Mouse (Mus musculus): ENCODE results near the gene Hecw1.

The Hecw1 gene

DNA sequence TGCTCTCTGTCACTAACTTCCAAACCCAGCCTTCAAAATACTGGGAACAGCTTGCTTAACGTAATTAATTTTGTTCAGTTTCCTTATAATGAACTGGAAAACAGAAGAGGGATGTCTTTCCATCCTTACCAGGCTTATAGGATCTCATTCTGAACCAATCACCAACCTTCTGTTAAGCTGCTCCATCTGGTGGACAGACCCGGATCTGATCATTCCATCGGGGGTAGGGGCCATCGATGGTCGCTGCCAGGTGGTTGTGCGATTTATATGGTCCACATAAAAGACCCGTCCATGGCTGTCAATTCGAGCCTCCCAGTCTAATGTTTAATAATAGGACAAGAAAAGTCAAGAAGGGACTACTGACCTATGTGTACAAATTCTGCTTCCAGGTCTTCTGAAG lies 216.4 kb downstream of the Hecw1 start:
- 30% methylated on average over 8 of the region's 8 CpGs for WGBS

DNA sequence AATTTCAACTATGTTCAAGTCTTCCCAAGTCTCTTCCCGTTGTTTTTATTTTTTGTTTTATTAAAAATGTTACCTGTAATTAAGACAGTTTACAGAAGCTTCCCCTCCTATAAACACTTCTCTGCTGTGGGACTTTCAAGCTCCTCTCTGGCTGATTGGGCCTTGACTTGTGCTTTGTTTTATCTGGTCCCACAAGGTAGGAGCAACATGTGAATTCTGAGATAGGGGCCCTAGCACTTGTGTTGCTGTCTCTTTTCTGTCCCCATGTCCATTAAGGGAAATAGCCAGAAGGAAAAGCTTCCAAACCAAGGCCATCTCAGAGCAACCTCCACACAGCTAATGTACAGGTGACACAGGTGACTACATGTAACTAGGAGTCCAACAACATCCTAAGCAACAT lies 218.9 kb downstream of the Hecw1 start:
- 97% methylated on average over 1 of the region's 1 CpGs for WGBS

DNA sequence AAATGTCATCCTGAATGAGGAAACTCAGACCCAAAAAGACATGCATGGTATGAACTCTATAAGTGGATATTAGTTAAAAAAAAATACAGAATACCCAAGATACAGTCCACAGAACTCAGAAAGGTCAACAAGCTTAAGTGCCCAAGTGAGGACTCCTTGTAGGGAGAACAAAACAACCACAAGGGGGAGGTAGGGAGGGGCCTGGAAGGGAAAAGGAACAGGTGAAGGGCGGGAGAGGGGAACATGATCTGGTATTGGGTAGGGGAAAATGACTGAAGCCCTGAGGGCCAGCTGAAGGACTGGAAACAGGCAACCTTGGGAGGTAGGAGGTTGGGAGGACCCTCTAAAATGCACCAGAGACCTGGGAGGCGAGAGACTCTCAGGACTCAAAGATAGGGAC lies 220.1 kb downstream of the Hecw1 start:
- 69% methylated on average over 2 of the region's 2 CpGs for WGBS

DNA sequence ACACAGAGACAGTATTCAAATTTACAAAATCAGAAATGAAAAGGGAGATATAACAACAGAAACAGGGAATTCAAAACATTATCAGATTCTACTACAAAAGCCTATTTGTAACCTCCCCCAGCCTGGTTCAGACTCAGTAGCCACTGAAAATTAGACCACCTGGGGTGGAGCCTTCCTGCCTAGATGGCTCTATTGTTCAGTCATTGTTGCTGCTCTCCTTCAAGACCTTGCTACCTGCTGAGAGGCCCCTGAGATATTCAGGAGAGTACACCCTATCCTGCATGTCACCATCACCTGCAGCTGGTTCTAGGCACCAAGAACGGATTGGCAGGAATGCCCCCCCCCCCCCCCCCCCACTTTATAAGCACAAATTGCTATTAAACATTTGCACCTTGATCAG lies 233.0 kb downstream of the Hecw1 start:
- 30% methylated on average over 1 of the region's 1 CpGs for WGBS

DNA sequence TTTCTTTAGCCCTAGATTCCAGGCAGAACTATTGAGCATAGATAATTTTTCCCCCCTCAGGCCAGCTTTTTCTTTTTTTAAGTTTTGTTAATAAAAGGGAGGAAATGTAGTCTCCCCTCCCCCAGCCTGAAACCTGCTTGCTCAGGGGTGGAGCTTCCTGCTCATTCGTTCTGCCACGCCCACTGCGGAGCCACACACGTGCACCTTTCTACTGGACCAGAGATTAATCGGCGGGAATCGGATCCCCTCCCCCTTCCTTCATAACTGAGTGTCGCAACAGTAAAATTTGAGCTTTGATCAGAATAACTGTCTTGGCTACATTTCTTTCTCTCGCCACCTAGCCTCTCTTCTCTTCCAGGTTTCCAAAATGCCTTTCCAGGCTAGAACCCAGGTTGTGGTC lies 262.1 kb downstream of the Hecw1 start:
- WGBS, result 39% methylated on average over 9 of the region's 9 CpGs

DNA sequence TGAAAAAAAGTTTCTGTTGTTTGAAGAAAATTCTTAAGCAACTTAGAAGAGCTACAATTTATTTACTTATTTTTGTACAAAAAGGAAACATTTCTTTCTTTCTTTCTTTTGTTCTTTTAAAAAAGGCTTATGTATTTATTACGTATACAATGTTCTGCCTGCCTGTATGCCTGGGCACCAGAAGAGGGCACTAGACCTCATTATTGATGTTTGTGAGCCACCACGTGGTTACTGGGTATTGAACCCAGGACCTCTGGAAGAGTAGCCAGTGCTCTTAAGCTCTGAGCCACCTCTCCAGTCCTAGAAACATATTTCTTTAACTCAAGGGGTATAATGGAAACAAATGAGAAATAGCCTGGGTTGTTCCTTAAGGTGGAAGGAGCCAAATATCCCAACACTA lies 277.1 kb downstream of the Hecw1 start:
- WGBS, result 57% methylated on average over 2 of the region's 2 CpGs

DNA sequence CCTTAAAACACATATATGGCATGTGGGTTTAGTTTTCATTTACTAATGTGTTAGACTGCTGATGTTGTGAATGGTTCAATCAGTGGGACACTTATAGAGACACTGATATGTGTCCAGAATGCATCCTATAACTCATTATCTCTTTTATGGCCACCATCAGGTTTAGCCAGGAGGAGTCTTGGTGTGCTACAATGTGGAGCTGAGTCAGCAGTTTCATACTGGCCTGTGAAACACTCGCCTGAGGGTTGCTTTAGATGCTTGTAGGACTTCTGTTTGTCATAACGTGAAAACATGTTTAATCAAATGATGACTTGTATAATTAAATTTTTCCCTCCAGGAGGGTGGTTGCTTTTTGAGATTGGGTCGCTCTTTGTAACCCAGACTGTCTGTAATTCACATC lies 343.4 kb downstream of the Hecw1 start:
- WGBS, result 87% methylated on average over 3 of the region's 3 CpGs

DNA sequence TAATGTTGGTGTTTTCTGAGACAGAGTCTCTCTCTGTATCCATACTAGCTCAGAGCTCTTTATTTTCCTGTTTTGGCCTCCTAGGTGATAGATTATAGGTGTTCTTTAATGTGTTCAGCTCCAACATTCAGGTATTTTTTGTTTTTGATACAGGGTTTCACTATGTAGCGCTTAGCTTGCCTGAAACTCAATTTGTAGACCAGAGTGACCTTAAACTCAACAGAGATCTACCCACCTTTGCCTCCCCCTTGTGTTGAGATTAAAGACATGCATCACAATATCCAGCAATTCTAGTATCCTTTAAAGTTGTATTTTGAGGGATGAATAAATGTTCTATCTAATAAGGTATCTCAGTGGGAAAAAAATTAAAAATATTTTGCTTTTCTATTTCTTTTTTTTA lies 345.0 kb downstream of the Hecw1 start:
- 79% methylated on average over 1 of the region's 1 CpGs for WGBS
